Mouse (Mus musculus): Measurements from ENCODE around the gene Mtmr10.

The Mtmr10 gene

GRCm38 (mm10) chr7:64287414-64288091 is at the start of gene Mtmr10:
Gene Mtmr10 (plus strand): TSS chr7:64287653.
- peak; percentile 8 for DNase-seq (ENCODE audit: low read depth)

DNA sequence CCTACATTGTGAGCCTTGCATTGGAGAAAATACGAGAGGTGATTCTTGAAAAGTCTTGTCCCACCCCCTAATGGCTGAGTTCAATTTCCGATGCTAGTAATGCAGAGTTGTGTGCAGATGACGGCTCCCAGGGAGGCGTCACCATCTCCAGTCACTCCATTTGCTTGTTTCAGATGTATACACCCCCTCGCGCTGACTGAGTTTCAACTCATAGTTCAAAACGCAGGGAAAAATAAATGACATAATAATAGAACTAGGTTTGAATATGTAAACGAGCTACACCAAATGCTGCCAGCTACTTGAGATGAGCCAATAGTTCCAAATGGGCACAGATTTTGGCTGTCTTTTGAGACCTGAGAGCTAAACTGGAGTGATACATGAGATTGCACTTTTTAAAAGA is 49.7 kb upstream of the Mtmr10 start:
- no peak for DNase-seq (ENCODE audit: low read depth)

- no peak for DNase-seq (ENCODE audit: low read depth)
These were observed 48.9 kb upstream of the Mtmr10 start for GRCm38 (mm10) chr7:64238410-64239086.

GRCm38 (mm10) chr7:64239138-64239805 is 48.2 kb upstream of the Mtmr10 start:
- no peak for DNase-seq (ENCODE audit: low read depth)

- DNase-seq (ENCODE audit: low read depth): no peak
These were observed 47.6 kb upstream of the Mtmr10 start for GRCm38 (mm10) chr7:64239806-64240315.

DNA sequence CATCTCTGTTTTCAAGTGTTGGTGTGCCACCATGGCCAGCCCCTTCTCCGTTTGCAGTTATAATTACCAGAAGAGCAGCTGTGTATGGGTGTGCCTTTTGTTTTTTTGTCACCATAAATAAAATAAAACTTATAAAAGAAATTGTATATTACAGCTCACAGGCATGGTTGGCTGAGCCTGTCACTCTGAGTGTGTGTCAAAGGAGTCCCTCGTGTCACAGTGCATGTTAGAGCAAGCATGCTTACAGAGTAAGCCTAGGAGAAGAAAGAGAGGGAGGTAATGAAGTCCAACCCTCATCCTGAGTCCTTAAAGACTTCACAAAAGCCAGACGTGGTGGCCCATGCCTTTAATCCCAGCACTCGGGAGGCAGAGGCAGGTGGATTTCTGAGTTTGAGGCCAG is 45.0 kb upstream of the Mtmr10 start:
- no peak for DNase-seq (ENCODE audit: low read depth)

- no peak for DNase-seq (ENCODE audit: low read depth)
These were observed 43.1 kb upstream of the Mtmr10 start for GRCm38 (mm10) chr7:64244371-64244770.

DNA sequence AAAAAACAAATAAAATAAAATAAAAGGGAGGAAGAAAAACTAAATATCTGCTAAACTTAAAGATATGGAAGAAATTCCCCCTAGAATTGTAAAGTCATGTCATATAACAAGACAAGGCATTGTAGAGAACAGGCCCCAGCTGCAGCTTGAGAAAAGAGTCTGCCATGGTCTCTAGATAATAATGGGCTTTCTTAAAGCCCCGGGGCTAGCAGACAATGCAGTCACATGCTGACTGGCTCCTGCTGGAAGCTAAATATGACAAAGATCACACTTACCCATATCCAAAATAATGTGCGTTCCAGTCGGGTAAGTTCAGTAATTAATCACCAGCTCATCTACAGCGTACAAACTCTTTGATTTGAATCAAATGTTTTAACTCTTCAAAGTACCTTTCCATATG is 40.7 kb upstream of the Mtmr10 start:
- DNase-seq (ENCODE audit: low read depth): no peak

- DNase-seq (ENCODE audit: low read depth): no peak
These were observed 39.1 kb upstream of the Mtmr10 start for GRCm38 (mm10) chr7:64248352-64248751.

GRCm38 (mm10) chr7:64249715-64250114 is 37.7 kb upstream of the Mtmr10 start:
- DNase-seq (ENCODE audit: low read depth): no peak

- no peak for DNase-seq (ENCODE audit: low read depth)
These were observed 37.0 kb upstream of the Mtmr10 start for GRCm38 (mm10) chr7:64250417-64250816.

DNA sequence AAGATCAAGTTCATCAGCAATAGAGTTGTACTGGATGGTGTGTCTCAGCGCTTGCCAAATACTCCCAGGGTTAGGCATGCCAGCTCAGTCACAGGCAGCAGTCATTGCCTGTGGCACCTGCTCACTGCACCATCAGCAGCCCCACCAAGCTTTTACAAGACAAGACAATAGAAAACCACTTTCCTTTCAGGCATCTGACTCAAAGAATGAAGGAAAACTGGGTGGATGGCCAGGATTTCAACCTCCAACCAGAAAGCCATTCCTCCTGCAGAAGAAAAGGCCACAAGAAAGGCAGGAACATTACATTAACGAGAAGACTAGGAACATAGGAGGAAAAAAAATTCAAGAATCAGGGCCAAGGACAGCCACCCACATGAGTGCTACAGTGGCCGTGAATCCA is 33.7 kb upstream of the Mtmr10 start:
- DNase-seq (ENCODE audit: low read depth): no peak

- DNase-seq (ENCODE audit: low read depth): no peak
These were observed 21.8 kb upstream of the Mtmr10 start for GRCm38 (mm10) chr7:64265502-64266279.

GRCm38 (mm10) chr7:64266587-64266986 is 20.9 kb upstream of the Mtmr10 start:
- no peak for DNase-seq (ENCODE audit: low read depth)

DNA sequence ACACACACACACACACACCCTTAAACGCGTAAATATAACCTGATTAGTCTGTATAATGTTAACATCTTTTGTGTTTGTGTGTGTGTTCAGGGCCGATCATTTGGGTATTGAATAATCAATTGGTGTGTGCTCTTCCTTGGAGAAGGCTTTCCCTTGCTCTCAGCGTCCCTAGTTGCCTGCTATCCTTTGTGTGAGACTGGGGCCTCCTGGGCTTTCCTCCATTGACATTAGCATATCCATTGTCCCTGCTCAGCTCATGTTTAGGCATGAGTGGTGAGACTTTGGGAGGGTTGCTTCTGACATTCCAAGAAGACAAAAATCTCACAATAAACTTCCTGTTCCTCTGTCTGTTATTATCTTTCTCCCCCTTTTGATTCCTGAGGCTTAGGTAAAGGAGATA is 15.5 kb upstream of the Mtmr10 start:
- DNase-seq (ENCODE audit: low read depth): no peak

GRCm38 (mm10) chr7:64275518-64275917 is 11.9 kb upstream of the Mtmr10 start:
- DNase-seq (ENCODE audit: low read depth): no peak

GRCm38 (mm10) chr7:64276921-64277320 is 10.5 kb upstream of the Mtmr10 start:
- peak; percentile 25 for DNase-seq (ENCODE audit: low read depth)

GRCm38 (mm10) chr7:64278526-64278925 is 8.9 kb upstream of the Mtmr10 start:
- no peak for DNase-seq (ENCODE audit: low read depth)

DNA sequence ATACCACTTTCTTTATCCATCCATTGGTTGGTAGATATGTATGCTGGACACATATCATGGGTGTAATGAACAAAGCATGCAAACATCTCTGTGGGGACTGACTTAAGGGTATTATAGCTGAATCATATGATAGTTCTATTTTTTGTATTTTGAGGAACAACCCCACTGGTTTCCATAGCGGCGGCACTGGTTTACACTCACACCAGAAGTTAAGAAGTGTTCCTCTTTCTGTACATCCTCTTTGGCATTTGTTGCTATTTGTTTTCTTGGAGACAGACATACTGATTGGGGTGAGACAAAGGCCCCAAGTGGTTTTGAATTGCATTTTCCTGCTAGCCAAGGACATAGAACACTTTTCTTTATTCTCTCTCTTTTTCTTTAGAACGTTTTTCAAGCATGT is 7.9 kb upstream of the Mtmr10 start:
- DNase-seq (ENCODE audit: low read depth): no peak

- no peak for DNase-seq (ENCODE audit: low read depth)
These were observed 887 bp upstream of the Mtmr10 start for GRCm38 (mm10) chr7:64286566-64286965.

DNA sequence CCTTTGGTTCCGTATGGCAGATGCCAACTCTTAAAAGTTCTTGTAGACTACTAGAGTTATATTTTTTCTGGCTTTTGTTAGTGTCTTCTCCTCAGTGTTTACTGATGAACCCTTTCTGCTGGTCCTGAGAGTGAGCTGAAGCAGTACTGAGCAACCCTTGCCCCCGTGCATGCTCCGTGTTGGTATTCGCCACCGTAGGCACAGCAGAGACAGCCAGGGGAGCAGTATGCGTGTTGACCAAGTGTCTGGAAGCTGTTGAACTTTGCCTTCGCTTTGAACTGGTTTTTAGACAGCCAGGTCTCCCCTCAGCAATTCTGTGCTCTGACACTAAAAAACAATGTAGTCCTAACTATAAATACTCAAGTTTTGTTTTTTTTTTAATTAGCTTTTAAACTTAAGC is 2.0 kb downstream of the Mtmr10 start:
- DNase-seq (ENCODE audit: low read depth): no peak

GRCm38 (mm10) chr7:64290431-64290830 is 3.0 kb downstream of the Mtmr10 start:
- no peak for DNase-seq (ENCODE audit: low read depth)

Measured in 416B (cell line).